Mouse (Mus musculus) liver, postnatal 0 days (tissue): Measurements from ENCODE around the gene Relb.

Experiments used
- CTCF ChIP-seq: sonication (generic); IDR thresholded peaks from 2 replicates; pipeline ENCODE4 v1.5.1; 2016; ENCODE audit warnings: antibody characterized with exemption, low read depth
- EP300 ChIP-seq: IDR thresholded peaks from 2 replicates; pipeline ENCODE4 v1.6.1; 2016; ENCODE audit warnings: antibody characterized with exemption, low read depth, mild to moderate bottlenecking

GRCm38 (mm10) chr7:19633855-19634254 lies 4.6 kb upstream of the Relb start:
- TF ChIP-seq CTCF (no peak), EP300 (no peak)
